Mouse (Mus musculus) stomach, postnatal 0 days (tissue): ENCODE results near the gene Ufc1.

Experiments used
- CTCF ChIP-seq: IDR thresholded peaks from 2 replicates; pipeline ENCODE4 v1.5.1; 2016; ENCODE audit warnings: antibody characterized with exemption, low read depth, mild to moderate bottlenecking, moderate library complexity
- EP300 ChIP-seq: optimal IDR thresholded peaks from 2 replicates; pipeline ENCODE3; 2016; ENCODE audit warnings: antibody characterized with exemption

- TF ChIP-seq CTCF (peak; percentile 0; the same call in 1 of the 2 replicates), EP300 (no peak)
Observed at GRCm38 (mm10) chr1:171287136-171288081, 7.4 kb downstream of the Ufc1 start, which contains the start of gene Usp21.
